Comparison of ENCODE assay signal across 18 mouse cellular contexts in genomic region chr3:54446889-54447288, GRCm38 (mm10).
"Had no signal": no experiment of that assay in that cellular context is flagged by ENCODE, and none has a peak within 500 bp of the region (broad histone marks: within the 10 kb centered on the region; RNA-seq: fewer than 3 reads in every experiment).

No protein-coding gene starts in this region.

- H3K27me3 ChIP-seq: liver, embryonic 13.5 days; midbrain, embryonic 15.5 days had no signal

- H3K4me3 ChIP-seq: layer of hippocampus, adult 2 months; left cerebral cortex, adult 2 months; liver, embryonic 13.5 days; midbrain, embryonic 15.5 days had no signal

- H3K4me2 ChIP-seq: liver, embryonic 13.5 days; midbrain, embryonic 15.5 days had no signal

- H3K9ac ChIP-seq: liver, embryonic 13.5 days; midbrain, embryonic 15.5 days had no signal

- ATAC-seq: midbrain, embryonic 15.5 days had no signal

- H3K27ac ChIP-seq: layer of hippocampus, adult 2 months; left cerebral cortex, adult 2 months; liver, embryonic 13.5 days; midbrain, embryonic 15.5 days; stomach, postnatal 0 days had no signal

- H3K36me3 ChIP-seq: liver, embryonic 13.5 days; midbrain, embryonic 15.5 days had no signal

- DNase-seq: kidney, adult 11 months; kidney, adult 8-10 months; kidney, postnatal 14 days; kidney, postnatal 4 days; layer of hippocampus, adult 9-11 months; layer of hippocampus, postnatal 36 days; liver, embryonic 13.5 days; lung, adult 2 months; lung, postnatal 14 days; lung, postnatal 4 days; right cerebral cortex, postnatal 4 days; thymus, adult 2 months; thymus, postnatal 14 days; thymus, postnatal 4 days had no signal

- H3K9me3 ChIP-seq: liver, embryonic 13.5 days; midbrain, embryonic 15.5 days had no signal

- H3K4me1 ChIP-seq: liver, embryonic 13.5 days; midbrain, embryonic 15.5 days had no signal
